Mouse (Mus musculus) CH12.LX (cell line): Measurements from ENCODE around the gene Tmem63b.

ENCODE experiments used
- POLR2A ChIP-seq: IDR thresholded peaks from 2 replicates; pipeline ENCODE4 v1.6.1; 2011; ENCODE audit warnings: low read depth, mild to moderate bottlenecking, improper control_type of control experiment, low read length
- USF1 ChIP-seq: IDR thresholded peaks from 2 replicates; pipeline ENCODE4 v1.6.1; 2014; ENCODE audit warnings: low read depth, mild to moderate bottlenecking, inconsistent platforms, low read length, improper control_type of control experiment

DNA sequence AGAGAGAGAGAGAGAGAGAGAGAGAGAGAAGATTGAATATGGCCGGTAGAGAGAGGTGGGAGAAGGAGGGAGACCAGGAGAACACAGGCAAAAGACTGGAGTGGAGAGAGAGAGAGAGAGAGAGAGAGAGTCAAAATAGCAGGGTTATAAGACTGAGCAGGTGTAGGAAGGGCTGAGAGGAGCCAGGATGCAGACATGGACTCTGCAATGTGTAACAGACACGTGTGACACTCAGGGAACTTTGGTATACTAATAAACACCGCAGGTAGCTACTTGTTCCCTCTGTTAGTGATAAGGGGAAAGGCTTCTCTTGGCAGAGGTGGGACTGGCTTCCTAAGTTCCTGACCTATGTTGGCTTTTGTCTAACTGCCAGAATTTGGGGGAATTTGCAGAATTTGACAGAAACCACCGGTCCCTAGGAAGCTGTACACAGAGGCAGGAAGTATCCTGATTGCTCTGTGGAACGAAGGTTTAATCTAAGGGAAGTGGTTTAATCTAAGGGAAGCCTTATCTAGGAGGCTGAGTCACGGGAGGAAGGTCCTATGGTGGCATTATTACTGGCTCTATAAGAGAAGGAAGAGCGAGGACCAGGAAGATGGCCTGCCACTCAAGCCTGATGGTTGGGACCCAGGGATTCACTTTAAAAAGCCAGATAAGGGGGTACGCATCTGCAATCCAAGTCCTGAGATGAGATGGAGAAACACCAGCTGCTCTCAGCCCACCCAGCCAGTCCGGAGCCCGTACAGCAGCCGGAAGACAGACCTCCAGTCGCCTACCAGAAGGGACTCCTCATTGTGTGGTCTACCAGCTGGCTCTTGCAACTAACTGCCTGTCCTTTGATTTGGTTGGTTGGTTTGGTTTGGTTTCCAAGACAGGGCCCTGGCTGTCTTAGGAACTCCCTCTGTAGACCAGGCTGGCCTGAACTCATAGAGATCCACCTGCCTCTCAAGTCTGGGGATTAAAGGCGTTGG lies 57.5 kb downstream of the Tmem63b start:
- TF ChIP-seq USF1: no peak
- no peak for TF ChIP-seq POLR2A
